Mouse (Mus musculus): Measurements from ENCODE around the gene Kif18b.

The Kif18b gene

GRCm38 (mm10) chr11:102880585-102881313 is 44.2 kb downstream of the Kif18b start, which contains the start of the genes Eftud2 and Ccdc103:
Gene Eftud2 (minus strand): TSS chr11:102880985.
Gene Ccdc103 (plus strand): TSS chr11:102881204.
- DNase-seq: peak; percentile 93

- no peak for DNase-seq
Observed at GRCm38 (mm10) chr11:102879558-102879957, 45.4 kb downstream of the Kif18b start.

GRCm38 (mm10) chr11:102874801-102875334 is 50.1 kb downstream of the Kif18b start:
- no peak for DNase-seq

GRCm38 (mm10) chr11:102864272-102864671 is 60.7 kb downstream of the Kif18b start:
- peak; percentile 63 for DNase-seq

GRCm38 (mm10) chr11:102859933-102860332 is 65.0 kb downstream of the Kif18b start:
- DNase-seq: no peak

GRCm38 (mm10) chr11:102858951-102859350 is 66.0 kb downstream of the Kif18b start:
- no peak for DNase-seq

- DNase-seq: no peak
Observed at GRCm38 (mm10) chr11:102855941-102856340, 69.0 kb downstream of the Kif18b start.

All from thymus, postnatal 14 days (tissue).